Mouse (Mus musculus) splenic B cell, adult 2 months (primary cell): Measurements from ENCODE around the gene Hist2h2be.
"Not testable (repeated sequence)": the region's sequence is repeated elsewhere in the genome, so short reads cannot be mapped to it uniquely, and the experiment has no call there.

Source experiments
- DNase-seq: peaks from one replicate; pipeline ENCODE4 v3.0.0-alpha.2; 2011; ENCODE audit warnings: low read depth, low spot score
- H3K27me3 ChIP-seq: 2 replicates; pipeline ENCODE4 v1.6.1; 2012; ENCODE audit warnings: mild to moderate bottlenecking, low read length, moderate library complexity, mixed read lengths; ENCODE audit not compliant: control insufficient read depth, poor library complexity, insufficient read depth, severe bottlenecking
- H3K36me3 ChIP-seq: 2 replicates; pipeline ENCODE4 v1.6.1; 2012; ENCODE audit warnings: mild to moderate bottlenecking, low read length, moderate library complexity, mixed read lengths; ENCODE audit not compliant: control insufficient read depth, poor library complexity, insufficient read depth, severe bottlenecking

The Hist2h2be gene

GRCm38 (mm10) chr3:96260220-96260619 lies 39.3 kb downstream of the Hist2h2be start:
- Histone ChIP-seq H3K36me3 (no peaks in the 10 kb centered on the region), H3K27me3 (no peaks in the 10 kb centered on the region)
- DNase-seq = no peak

DNA sequence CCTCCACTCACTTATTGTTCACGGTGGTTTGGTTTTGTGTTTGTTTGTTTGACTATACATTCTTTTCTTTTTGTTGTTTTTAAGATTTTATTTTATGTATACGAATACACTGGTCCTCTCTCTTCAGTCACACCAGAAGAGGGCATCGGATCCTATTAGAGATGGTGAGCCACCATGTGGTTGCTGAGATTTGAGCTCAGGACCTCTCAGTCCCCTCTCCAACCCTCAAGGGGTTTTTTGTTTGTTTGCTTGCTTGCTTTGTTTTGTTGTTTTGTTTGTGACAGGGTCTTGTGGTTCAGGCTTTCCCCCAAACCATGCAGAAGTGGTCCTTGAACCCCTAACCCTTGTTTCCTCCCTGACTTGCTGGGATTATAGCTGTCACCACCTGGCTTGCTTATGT lies 40.7 kb downstream of the Hist2h2be start:
- Histone ChIP-seq H3K36me3 (no peaks in the 10 kb centered on the region), H3K27me3 (no peaks in the 10 kb centered on the region)
- peak; percentile 36 for DNase-seq

DNA sequence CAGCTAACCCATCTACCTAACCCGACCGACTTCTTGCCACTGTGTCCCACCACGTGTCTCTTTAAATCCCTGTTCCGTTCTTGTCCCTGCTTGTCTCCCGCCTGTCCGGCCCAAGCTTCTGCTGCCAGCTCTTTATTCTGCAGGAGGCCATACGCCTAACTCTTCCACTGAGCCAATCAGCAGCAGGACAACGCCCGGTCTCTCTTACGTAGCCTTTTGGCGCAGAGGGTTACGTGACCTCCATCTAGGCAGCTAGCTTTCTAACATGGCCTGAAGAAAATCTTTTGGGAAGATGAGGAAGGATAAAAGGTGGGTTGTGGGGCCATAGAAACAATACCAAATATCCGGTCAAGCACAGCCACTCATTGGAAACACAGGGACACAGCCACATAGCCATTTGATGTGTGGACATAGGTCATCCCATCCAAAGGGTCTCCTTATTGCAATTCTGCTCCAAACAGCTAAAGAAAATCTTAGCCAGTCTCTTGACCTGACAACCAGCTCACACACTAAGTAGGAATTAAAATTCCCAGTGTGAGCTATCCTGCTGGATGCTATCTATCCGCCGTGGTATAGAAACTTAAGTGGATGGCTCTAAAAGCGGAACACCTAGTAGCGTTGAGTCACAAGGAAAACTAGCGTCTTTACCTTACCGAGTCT lies 41.4 kb downstream of the Hist2h2be start:
- no peaks in the 10 kb centered on the region for H3K36me3 ChIP-seq
- H3K27me3 ChIP-seq = no peaks in the 10 kb centered on the region
- peak; percentile 85 for DNase-seq

DNA sequence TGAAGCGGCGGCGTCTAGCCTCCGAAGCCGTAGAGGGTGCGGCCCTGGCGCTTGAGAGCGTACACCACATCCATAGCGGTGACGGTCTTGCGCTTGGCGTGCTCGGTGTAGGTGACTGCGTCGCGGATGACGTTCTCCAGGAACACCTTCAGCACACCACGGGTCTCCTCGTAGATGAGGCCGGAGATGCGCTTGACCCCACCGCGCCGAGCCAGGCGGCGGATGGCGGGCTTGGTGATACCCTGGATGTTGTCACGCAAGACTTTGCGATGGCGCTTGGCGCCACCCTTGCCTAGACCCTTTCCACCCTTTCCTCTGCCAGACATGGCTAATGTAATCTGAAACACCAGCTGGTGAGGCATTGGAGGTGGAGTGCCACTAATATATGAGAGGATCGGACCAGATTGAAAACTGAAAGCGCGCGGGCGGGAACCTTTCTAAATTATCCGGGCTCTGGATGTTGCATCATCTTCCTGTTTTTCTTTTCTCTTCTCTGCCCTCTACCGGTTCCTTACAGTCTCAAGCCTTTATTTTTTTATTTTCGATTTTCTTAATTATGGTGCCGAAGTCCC lies 42.1 kb downstream of the Hist2h2be start, which contains the start of gene Hist2h4:
Gene Hist2h4 (minus strand): TSS at position 333 of the 572 bp plus-strand sequence.
- Histone ChIP-seq H3K36me3 (no peaks in the 10 kb centered on the region), H3K27me3 (no peaks in the 10 kb centered on the region)
- peak; percentile 95 for DNase-seq

DNA sequence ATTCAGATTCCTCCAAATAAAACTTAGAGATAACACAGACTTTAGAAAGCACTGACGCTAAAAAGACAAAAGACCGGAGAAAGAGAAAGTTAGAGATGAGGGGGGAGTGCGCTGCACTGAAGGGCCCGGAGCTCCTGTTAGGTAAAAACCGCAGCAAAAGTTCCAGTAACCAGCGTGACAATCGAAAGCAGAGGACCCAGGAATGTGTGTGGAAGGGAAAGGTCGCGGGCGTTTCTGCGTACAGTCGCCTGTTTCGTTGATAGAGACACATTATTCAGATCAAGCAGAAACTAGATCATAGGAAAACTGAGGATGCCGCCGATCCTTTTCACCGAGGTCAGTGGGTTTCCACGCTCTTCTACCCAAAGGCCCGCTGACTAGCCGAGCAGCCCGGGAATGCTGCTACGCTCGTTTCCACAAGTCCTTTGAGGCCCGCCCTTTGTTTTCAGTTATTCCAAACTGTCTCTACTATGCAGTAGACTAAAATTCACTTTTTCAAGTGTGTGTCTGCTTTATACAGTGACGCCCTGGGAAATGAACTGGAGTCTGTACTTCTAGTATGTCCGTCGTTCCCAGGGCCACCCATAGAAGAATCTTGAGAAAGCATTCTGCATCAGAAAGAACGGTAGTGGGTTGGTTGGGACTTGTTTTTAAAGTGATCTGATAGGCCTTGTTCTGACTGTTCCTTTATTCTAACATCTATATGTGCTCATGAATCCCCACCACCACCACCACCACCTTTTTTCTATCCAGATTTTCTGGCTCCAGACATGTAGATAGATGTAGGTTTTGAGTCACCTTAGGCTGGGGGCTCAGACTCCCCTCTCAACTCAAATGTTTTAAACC lies 42.9 kb downstream of the Hist2h2be start:
- no peaks in the 10 kb centered on the region for H3K36me3 ChIP-seq
- DNase-seq = peak; percentile 39
- H3K27me3 ChIP-seq = no peaks in the 10 kb centered on the region

DNA sequence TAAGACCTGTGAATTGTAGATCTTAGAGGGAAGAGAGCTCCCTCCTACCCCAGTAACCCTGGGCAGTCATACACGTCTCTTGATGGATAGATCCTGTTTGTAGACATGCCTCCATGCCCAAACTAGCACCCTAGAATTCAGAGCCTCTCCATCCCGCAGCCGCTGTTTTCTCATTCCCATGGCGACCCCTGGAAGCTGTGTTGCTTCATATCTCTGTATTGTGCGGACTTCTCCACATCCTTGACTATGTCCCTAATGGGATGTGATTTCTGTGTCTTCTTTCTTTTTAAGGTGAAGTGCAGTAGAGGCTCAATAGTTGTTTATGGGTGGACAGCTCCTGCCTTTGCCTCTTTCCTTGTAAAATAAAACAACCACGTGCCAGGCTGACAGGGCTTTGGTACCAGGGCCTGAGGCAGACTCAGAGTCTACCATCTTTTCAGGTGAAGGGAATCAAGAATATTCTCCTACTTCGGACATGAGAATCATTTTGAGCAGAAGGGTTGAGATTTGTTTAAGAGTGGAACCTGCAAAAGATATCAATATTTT lies 43.6 kb downstream of the Hist2h2be start:
- peak; percentile 18 for DNase-seq
- no peaks in the 10 kb centered on the region for H3K36me3 ChIP-seq
- H3K27me3 ChIP-seq = no peaks in the 10 kb centered on the region

- no peaks in the 10 kb centered on the region for H3K36me3 ChIP-seq
- no peaks in the 10 kb centered on the region for H3K27me3 ChIP-seq
- DNase-seq = no peak
Observed at GRCm38 (mm10) chr3:96266132-96266710, 45.3 kb downstream of the Hist2h2be start.

GRCm38 (mm10) chr3:96267541-96267940 lies 46.6 kb downstream of the Hist2h2be start:
- no peak for DNase-seq
- Histone ChIP-seq H3K36me3 (no peaks in the 10 kb centered on the region), H3K27me3 (no peaks in the 10 kb centered on the region)

- Histone ChIP-seq H3K27me3 (no peaks in the 10 kb centered on the region), H3K36me3 (no peaks in the 10 kb centered on the region)
- DNase-seq = peak; percentile 89
Observed at GRCm38 (mm10) chr3:96268051-96268775, 47.3 kb downstream of the Hist2h2be start, which contains the start of gene Hist2h3b. TSS of gene Hist2h3b (plus strand) at chr3:96268654.

DNA sequence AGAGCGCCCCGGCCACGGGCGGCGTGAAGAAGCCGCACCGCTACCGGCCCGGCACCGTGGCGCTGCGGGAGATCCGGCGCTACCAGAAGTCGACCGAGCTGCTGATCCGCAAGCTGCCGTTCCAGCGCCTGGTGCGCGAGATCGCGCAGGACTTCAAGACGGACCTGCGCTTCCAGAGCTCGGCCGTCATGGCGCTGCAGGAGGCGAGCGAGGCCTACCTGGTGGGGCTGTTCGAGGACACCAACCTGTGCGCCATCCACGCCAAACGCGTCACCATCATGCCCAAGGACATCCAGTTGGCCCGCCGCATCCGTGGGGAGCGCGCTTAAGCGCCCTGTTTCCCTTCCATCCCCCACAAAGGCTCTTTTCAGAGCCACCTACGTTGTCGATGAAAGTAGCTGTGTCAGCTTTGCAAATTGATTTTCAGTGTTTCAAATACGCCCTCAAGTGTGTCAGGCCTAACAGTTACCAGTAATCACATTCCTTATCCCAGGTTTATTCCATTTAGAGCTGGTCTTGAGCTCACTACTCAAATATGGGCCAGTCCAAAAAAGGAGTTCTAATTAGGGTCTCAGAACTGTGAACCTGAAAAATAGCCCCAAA lies 48.0 kb downstream of the Hist2h2be start:
- H3K36me3 ChIP-seq, DNase-seq, H3K27me3 ChIP-seq: not testable (repeated sequence)

DNA sequence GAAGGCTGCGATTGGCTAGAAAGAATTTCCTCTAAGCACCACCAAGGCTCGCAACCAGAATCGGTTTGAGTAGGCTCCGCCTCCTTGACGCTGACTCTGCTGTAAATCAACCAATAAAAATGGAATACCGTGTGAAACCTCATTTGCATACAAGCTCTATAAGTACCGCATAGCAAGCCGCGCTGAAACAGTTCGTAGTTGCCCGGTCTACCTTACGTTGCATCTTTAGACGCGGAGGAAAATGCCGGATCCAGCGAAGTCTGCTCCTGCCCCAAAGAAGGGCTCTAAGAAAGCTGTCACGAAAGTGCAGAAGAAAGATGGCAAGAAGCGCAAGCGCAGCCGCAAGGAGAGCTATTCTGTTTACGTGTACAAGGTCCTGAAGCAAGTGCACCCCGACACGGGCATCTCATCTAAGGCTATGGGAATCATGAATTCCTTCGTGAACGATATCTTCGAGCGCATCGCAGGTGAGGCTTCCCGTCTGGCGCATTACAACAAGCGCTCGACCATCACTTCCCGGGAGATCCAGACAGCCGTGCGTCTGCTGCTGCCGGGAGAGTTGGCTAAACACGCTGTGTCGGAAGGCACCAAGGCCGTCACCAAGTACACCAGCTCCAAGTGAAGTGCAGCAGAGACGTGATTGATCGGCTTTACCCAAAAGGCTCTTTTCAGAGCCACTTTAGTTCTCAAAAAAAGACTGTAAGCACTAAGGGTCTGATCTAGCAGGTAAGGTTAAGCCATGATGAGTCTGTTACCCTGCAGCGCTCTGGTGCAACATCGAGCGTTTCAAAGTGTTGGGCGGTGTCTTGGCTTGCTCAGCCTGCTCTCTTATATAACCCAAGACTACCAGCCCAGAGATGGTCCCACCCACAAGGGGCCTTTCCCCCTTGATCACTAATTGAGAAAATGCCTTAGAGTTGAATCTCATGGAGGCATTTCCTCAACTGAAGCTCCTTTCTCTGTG lies 48.9 kb downstream of the Hist2h2be start, which contains the start of gene Hist2h2bb:
Gene Hist2h2bb (plus strand): TSS at position 242 of the 964 bp plus-strand sequence.
- Histone ChIP-seq H3K27me3 (no peaks in the 10 kb centered on the region), H3K36me3 (no peaks in the 10 kb centered on the region)
- DNase-seq = peak; percentile 98
